Mouse (Mus musculus) kidney, postnatal 25 days (tissue): Measurements from ENCODE around the gene Cyld.
A peak's percentile ranks its signal among the peaks of the same experiment; 100 is the strongest.
"Not testable (repeated sequence)": the region's sequence is repeated elsewhere in the genome, so short reads cannot be mapped to it uniquely, and the experiment has no call there.

Experiments used
- DNase-seq, 2 experiments: peaks; one replicate each; pipeline ENCODE4 v3.0.0; 2021; ENCODE audit warnings: mixed read lengths in 2 of 2

Cyld gene

DNA sequence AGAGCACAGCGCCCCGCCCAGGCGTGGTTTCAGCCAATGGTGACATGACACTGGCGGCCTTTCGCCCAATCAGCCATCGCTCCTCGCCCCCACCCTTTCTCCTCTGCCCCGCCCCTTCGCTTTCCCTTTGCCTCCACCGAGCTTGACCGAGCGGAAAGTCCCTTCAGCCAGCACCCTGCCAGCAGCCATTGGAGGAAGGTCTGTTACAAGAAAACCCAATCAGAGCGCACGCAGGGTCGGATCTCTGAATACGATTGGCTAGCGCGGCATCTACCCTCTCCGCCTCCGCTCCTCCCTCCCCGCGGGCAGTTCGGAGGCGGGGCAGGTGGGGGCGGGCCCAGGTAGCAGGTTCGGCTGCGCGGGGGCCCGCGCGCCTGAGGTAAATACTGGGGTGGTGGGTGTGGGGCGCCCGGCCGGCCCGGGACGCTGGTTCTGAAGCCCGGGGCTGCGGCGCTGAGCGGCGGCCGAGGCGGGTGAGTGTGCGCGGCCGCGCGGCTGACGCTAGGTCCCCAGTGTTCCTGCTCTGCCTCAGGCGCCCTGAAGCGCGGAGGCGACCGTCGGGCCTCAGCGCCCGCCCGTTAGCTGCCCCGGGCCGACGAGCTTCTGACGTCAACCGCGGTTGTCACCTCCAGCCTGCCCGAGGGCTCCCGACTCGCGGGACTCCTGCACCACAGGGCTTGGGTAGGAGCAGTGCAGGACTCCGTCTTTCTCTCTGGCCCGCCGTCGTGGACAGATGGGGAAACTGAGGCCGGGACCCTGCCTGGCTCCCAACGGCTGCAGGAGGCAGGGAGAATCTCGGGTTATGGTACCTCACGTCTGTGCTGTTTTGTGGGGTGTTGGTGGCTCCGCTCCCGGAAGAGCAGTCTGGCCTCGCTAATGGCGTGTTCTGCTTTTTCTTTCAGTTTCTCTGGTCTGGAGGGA is at the start of gene Cyld:
Gene Cyld, plus strand, starts transcription at position 308 of the 921 bp plus-strand sequence.
- DNase-seq = peak; percentile 99 to 100

DNA sequence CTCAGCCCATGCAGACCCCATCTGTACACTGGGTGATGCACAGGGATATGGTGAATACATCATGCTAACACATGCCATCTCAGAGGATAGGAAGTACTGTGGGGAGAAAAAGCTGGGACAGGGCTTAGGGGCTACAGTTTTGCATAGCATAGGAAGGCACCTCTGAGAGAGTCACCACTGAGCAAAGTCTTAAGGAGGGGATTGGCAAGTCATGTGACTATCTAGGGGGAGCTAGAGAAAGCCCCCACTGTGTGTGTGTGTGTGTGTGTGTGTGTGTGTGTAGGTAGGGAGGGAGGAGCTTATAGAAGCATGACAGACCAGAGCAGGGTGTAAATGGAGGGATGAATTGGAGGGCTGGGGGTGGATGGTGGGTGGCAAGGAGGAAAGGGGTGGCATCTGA is 48.5 kb upstream of the Cyld start:
- no peak for DNase-seq

DNA sequence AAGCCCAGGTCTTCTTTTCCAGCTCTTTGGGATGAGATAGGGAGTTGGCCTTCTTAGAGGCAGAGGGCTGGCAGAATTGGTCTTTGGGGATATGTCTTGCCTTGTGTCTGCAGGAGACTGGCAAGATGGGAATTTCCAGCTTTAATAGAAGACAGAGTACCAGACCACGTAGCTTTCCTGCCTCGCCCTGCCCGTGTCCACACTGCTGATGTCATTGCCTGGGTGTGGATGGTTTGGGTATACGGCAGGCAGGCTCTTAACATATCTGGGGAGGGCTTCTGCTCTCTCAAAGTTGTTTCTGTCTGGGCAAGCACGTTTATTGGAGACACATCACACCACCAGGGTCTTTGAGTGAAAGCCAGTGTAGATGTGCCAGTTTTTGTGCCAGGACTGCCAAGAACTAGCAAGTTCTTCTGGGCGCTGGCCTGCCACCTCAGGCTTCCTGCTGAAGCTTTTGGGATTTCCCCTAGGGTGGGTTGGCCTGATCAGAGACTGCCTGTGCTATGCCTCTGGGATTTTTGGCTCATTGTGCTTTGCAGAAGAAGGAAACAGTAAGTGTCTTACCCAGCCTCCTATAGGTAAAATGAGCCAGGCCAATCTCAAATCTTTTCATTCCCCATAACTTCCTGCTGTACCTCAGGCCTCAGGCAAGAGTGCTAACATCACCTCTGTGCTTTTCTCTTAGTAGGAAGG is 46.7 kb upstream of the Cyld start:
- DNase-seq = no peak

DNA sequence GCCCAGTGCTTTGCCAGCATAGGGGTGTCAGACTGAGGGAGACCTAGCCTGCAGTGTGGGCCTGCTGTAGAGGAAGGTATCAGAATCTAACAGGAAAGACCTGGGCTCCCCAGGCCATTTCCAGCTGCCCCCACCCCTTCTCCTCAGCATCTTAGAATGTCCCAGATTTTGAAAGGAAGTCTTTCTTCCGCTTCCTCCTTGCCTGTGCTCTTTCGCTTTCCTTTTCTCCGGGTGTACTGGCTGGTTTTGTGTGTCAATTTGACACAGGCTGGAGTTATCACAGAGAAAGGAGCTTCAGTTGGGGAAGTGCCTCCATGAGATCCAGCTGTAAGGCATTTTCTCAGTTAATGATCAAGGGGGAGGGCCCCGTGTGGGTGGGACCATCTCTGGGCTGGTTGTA is 45.7 kb upstream of the Cyld start:
- not testable (repeated sequence) for DNase-seq

- DNase-seq = no peak
Measured at GRCm38 (mm10) chr8:88655334-88655733, 41.5 kb upstream of the Cyld start.

DNA sequence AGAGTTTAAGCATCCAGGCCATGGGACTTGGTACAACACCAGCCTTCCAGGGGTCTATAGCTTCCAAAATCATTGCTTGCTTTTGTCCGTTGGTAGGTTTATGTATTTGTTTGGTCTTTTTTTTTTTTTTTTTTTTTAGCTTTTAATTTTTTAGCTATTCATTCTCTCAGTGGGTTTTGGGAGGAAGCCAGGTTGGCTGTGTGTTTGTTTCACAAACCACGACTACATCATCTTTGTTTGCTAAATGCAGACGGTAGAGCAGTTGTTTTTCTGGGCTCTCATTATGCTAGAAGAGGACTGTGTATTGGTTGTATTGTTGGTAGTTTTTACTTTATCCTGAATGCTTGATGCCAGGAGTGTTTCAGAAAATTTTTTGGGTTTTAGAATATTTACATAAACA is 37.0 kb upstream of the Cyld start:
- DNase-seq = no peak

GRCm38 (mm10) chr8:88662401-88662821 is 34.4 kb upstream of the Cyld start:
- no peak for DNase-seq

DNA sequence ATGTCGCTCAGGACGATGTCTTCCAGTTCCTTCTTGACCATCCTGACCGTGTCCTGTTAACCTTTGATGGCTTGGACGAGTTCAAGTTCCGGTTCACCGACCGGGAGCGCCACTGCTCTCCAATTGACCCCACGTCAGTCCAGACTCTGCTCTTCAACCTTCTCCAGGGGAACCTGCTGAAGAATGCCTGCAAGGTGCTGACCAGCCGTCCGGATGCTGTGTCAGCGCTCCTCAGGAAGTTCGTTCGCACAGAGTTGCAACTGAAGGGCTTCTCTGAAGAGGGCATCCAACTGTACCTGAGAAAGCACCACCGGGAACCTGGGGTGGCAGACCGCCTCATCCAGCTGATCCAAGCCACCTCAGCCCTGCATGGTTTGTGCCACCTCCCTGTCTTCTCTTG is 32.7 kb upstream of the Cyld start:
- DNase-seq = peak; percentile 79 to 92

DNA sequence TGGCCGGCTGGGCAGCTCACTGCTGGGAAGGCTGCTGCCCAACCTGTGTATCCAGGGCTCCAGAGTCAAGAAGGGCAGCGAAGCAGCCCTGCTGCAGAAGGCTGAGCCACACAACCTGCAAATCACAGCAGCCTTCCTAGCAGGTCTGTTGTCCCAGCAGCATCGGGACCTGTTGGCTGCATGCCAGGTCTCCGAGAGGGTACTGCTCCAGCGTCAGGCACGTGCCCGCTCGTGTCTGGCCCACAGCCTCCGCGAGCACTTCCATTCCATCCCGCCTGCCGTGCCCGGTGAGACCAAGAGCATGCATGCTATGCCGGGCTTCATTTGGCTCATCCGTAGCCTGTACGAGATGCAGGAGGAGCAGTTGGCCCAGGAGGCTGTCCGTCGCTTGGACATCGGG is 31.9 kb upstream of the Cyld start:
- peak; percentile 72 to 75 for DNase-seq

GRCm38 (mm10) chr8:88666435-88666834 is 30.4 kb upstream of the Cyld start:
- peak; percentile 32 to 65 for DNase-seq

DNA sequence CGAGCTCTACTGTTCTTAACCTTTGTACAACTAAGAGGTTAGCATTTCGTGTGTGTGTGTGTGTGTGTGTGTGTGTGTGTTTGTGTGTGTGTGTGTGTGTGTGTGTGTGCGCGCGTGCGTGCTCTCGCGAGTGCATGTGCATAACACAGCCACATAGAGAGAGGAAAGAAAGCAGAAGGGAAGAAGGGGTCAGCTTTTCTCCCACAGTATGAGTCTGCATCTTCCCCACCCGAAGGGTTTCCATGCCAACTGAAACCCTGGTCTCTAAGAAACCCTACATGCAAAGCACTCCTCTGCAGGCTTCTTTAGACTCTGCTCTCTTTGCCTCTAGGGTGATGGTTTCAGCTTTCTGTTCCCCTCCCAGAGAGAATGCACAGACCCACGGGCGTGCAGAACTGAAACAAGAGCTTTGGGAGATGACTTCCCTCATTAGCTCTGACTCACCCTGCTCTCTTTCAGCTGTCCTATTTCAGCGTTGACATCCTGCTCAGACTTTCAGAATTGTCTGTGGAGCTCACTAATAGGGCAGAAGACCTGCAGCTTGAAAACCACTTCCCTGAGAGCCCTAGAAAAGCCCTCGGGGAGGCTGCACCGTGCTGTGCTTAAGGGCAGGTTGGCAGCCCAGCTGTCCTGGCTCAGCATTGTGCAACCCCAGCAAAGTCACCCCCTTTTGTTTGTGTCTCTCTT is 28.3 kb upstream of the Cyld start:
- DNase-seq = no peak

DNA sequence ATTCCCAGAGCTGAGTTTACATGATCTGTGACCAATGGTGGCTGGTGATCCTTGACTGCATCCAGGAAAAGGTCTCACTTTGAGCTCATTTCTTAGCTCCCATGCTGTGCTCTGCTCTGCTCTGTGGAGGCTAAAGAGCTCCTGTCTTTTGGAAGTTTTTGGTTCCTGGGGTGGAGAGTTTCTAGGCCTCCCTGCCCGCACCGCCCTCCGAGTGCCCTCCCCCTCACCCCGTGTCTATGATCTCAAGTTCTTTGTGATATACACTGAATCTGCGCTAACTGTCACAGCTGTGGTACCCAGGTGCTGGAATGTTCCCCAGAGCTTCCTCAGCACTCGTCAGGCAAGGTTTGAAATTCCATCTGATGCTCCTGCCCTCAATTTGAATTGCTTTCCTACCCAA is 26.0 kb upstream of the Cyld start:
- no peak for DNase-seq

- DNase-seq = no peak
Measured at GRCm38 (mm10) chr8:88671575-88671974, 25.3 kb upstream of the Cyld start.

DNA sequence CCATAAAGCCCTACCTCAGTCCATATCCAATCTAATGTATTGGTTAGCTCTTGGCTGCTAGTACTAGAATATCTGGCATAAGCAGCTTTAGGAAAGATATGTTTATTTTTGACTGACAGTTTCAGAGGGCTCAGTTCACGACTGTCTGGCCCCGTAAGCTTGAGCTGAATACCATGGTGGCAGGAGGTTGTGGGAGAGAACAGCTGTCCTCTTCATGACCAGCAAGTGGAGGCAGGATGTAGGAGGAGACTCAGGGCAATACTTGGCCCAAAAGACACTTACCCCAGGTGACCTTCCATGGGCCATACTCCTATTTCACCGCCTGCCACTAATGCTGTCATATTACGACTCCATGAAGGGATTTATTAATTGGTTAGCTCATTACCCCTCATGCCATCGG is 23.0 kb upstream of the Cyld start:
- DNase-seq = peak in 1 of 2 experiments; percentile 46

GRCm38 (mm10) chr8:88675372-88676165 is 21.3 kb upstream of the Cyld start:
- DNase-seq = no peak

DNA sequence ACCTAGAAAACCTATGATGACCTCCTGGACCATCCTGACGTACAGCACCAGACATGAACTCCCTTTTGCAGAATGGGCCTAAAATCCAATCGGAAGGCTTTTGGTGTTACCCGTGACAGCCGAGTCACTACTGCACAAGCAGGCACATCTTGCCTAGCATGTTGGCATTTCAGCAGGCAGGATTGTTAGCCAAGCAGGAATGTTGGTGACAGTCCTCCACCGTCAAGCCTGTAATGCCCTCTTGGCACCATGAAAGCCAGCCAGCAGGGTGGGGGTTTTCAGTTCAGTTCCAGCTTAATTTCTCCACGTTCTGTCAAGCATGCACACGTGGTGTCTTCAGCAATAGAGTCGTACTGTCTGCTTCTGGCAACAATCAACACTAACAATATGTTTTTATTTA is 19.8 kb upstream of the Cyld start:
- no peak for DNase-seq

- no peak for DNase-seq
Measured at GRCm38 (mm10) chr8:88680566-88680965, 16.3 kb upstream of the Cyld start.

DNA sequence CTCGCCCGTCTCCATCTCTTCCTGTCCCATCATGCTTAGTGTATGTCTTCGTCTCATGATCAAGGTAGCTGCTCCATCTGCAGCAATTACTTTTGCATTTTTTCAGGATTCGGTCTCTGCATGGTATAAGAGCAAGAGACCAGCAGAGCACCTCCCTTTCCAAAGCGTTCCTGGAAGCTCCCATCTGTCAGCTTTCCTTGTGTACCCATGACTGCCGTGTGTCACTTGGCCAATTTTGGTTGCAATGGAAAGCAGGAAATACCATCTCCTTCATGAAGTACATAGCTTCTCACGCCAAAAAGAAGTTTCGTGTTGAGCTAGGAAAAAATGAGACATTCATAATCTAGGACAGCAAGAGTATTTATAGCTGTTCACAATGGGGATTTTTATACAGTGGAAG is 15.8 kb upstream of the Cyld start:
- no peak for DNase-seq

GRCm38 (mm10) chr8:88683656-88684289 is 13.1 kb upstream of the Cyld start:
- no peak for DNase-seq

GRCm38 (mm10) chr8:88686226-88686905 is 10.5 kb upstream of the Cyld start:
- no peak for DNase-seq

DNA sequence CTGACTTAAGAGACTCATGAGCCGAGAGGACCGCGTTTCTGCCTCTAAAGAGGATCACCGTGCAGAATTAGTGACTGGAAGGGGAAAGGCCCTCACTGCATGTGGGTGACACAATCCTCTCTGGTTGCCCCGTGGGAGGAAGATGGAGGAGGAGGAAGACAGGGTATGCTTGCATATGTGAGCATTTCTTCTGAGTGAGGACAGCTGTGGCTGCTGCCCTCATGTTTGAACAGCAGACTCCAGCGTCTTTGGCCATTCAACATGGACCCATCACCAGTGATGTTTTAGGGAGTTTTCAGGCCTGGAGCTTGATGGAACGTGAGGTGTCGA is 10.0 kb upstream of the Cyld start:
- no peak for DNase-seq

GRCm38 (mm10) chr8:88689151-88689550 is 7.7 kb upstream of the Cyld start:
- DNase-seq = peak; percentile 61 to 68
